Mouse (Mus musculus) thymus, postnatal 4 days (tissue): ENCODE measurements around the gene Fsd1l.

ENCODE experiments used
- DNase-seq: peaks from one replicate; pipeline ENCODE4 v3.0.0; 2021

Fsd1l gene

GRCm38 (mm10) chr4:53631316-53632010 lies at the start of gene Fsd1l:
Fsd1l (plus strand) TSS chr4:53631471.
- DNase-seq: peak; percentile 78

- DNase-seq: no peak
These were observed 43.6 kb upstream of the Fsd1l start for GRCm38 (mm10) chr4:53587676-53588075.

- DNase-seq: no peak
These were observed 42.3 kb upstream of the Fsd1l start for GRCm38 (mm10) chr4:53588936-53589335.

- no peak for DNase-seq
These were observed 41.8 kb upstream of the Fsd1l start for GRCm38 (mm10) chr4:53589466-53589865.

GRCm38 (mm10) chr4:53590163-53590562 lies 41.1 kb upstream of the Fsd1l start:
- DNase-seq: no peak

- no peak for DNase-seq
These were observed 40.4 kb upstream of the Fsd1l start for GRCm38 (mm10) chr4:53590691-53591447.

GRCm38 (mm10) chr4:53591536-53591935 lies 39.7 kb upstream of the Fsd1l start:
- no peak for DNase-seq

GRCm38 (mm10) chr4:53591941-53592340 lies 39.3 kb upstream of the Fsd1l start:
- no peak for DNase-seq

GRCm38 (mm10) chr4:53592386-53592785 lies 38.9 kb upstream of the Fsd1l start:
- DNase-seq: no peak

- DNase-seq: peak; percentile 16
These were observed 37.1 kb upstream of the Fsd1l start for GRCm38 (mm10) chr4:53594204-53594603.

- no peak for DNase-seq
These were observed 35.8 kb upstream of the Fsd1l start for GRCm38 (mm10) chr4:53595246-53596062.

GRCm38 (mm10) chr4:53596063-53596895 lies 35.0 kb upstream of the Fsd1l start:
- DNase-seq: no peak

- DNase-seq: no peak
These were observed 30.8 kb upstream of the Fsd1l start for GRCm38 (mm10) chr4:53600462-53600861.

GRCm38 (mm10) chr4:53614576-53615225 lies 16.6 kb upstream of the Fsd1l start:
- no peak for DNase-seq

GRCm38 (mm10) chr4:53617968-53618367 lies 13.3 kb upstream of the Fsd1l start:
- DNase-seq: no peak

- no peak for DNase-seq
These were observed 11.2 kb upstream of the Fsd1l start for GRCm38 (mm10) chr4:53620104-53620503.

GRCm38 (mm10) chr4:53621084-53621483 lies 10.2 kb upstream of the Fsd1l start:
- DNase-seq: no peak

- no peak for DNase-seq
These were observed 9.8 kb upstream of the Fsd1l start for GRCm38 (mm10) chr4:53621490-53621889.

- DNase-seq: no peak
These were observed 7.6 kb upstream of the Fsd1l start for GRCm38 (mm10) chr4:53623711-53624110.

- no peak for DNase-seq
These were observed 6.5 kb upstream of the Fsd1l start for GRCm38 (mm10) chr4:53624816-53625215.

GRCm38 (mm10) chr4:53625263-53625662 lies 6.0 kb upstream of the Fsd1l start:
- DNase-seq: no peak

- no peak for DNase-seq
These were observed 2.3 kb upstream of the Fsd1l start for GRCm38 (mm10) chr4:53628924-53629323.
